Mouse (Mus musculus): ENCODE results near the gene Gpr143. TPM values are rescaled to one million over a fixed set of nuclear protein-coding genes. Genes with fewer than 3 reads are reported as not detected.

Gpr143 gene
- polyA plus RNA-seq, 1 experiment: 0.51 TPM

GRCm38 (mm10) chrX:152855076-152855772 is 73.5 kb downstream of the Gpr143 start:
- TF ChIP-seq POLR2A (IDR thresholded peaks at IDR 0.05; ENCODE audit: borderline replicate concordance, extremely low read depth, low read depth, low read length) (no peak), CTCF (IDR thresholded peaks at IDR 0.05; ENCODE audit: insufficient read depth, low read length) (no peak)
- no peak for DNase-seq
- H3K4me1 ChIP-seq (ENCODE audit: control insufficient read depth, insufficient read depth, low read length): no peaks in the 10 kb centered on the region
- 85% methylated on average over 3 of the region's 3 CpGs for WGBS
- no peak overlapping the region for H3K4me3 ChIP-seq (replicated peaks; ENCODE audit: extremely low read depth, low read depth, low read length)

Other genes with a start within 250 kb of the Gpr143 start
- gene Cldn34a, start 218.6 kb upstream of the Gpr143 start, polyA plus RNA-seq (2012; rRNA removed): not detected in 2 replicates
- 4.8 and 5.2 TPM in 2 replicates for gene Shroom2, start 12.5 kb upstream of the Gpr143 start, polyA plus RNA-seq (2012; rRNA removed)
- gene Usp51, start 224.5 kb downstream of the Gpr143 start, polyA plus RNA-seq (2012; rRNA removed): not detected in 2 replicates

Data from lung, adult 2 months (tissue).